Mouse (Mus musculus) gastrocnemius, postnatal 36 days (tissue): ENCODE data around the gene Ifitm1. TPM values are rescaled to one million over a fixed set of nuclear protein-coding genes. Genes with fewer than 3 reads are reported as not detected.
"Not testable (repeated sequence)": the region's sequence is repeated elsewhere in the genome, so short reads cannot be mapped to it uniquely, and the experiment has no call there.

Experiments
- DNase-seq, 2 experiments: peaks; one replicate each; pipeline ENCODE4 v3.0.0; 2022
- intact Hi-C: fragments of 180-260 bp; cut with DNase I; formaldehyde crosslinking; loops from one replicate; pipeline ENCODE4 v1.15.1; 2025
- total RNA-seq, 2 experiments: library from RNA; stranded (reverse); gene quantifications; 2 replicates each; pipeline ENCODE4 v1.2.3; 2021

Ifitm1 gene
- total RNA-seq, 2 experiments from 2014 or later = 0.77 TPM; not detected in 1

DNA sequence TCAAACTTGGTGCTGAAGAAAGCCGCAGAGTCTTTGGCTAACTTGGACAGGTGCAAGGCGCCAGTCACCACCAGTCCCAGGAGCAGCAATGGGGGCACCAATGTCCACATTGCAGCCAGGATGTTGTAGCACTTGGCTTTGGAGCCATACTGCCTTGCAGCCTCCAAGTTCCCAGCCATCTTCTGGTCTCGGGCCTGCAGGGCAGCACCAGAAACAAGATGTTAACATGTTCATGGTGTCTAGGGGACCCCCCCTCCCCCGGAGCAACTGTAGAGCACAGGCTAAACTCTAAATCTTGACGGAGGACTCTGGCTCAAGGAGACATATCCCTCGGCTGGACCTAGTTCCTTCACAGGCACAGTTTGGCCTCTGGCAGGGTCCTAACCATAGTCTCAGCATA is 17.8 kb upstream of the Ifitm1 start:
- intact Hi-C loops = no loop called here
- DNase-seq = peak in 1 of 2 experiments; percentile 2

DNA sequence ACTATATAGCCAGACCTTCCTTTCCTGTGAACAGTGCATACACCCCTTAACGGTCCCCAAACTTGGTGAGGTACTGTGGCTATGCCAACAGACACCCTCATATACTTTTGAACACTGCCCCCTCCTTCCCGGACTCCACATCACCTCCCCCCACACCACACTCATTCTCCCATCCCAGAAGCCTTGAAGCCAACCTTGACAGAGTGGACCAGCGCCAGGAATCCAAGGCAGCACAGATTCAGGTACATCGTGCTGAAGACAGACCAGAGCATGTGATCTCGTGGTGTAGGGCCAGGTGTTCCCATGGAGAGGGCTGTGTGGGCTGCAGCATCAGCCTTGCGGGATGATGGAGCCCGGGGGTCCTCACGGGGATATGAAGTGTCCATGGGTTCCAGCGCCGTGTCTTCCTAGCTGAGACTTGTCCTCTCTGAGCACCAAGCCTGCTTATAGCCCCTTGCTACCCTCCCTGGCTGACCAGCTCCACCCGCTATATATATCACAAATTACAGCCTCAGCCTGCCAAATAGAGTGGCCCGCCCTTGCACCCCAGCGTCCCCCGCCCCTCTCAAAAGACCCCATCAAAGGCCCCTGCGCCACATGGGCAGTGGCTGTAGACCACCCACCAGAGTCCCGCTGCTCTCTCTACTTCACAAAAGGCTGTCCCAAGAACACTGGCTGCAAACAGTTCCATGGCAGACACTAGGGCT is 17.0 kb upstream of the Ifitm1 start, which contains the start of gene Ifitm5:
TSS of gene Ifitm5 (minus strand) at position 468 of the 707 bp plus-strand sequence.
- intact Hi-C loops = no loop called here
- DNase-seq = peak in 1 of 2 experiments; percentile 5

DNA sequence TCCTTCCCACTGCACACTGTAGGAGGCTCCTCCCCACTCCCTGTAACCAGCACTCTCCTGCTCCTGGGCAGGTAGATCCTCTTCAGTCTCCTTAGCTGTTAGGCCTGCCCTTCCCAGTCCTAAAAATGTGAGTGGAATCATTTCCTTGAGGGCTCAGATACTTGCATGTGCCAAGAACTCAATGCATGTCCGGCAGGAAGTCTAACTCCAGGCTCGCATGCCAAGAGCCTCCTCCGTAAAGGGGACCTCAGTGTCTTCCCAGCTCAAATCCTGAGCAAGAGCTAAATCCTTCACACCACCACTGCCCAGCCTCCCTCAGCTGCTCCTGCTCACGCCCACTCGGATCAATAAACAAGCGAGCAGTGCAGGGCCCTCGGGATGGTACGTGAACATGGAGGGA is 16.0 kb upstream of the Ifitm1 start:
- peak; percentile 18 to 32 for DNase-seq
- intact Hi-C loops = no loop called here

DNA sequence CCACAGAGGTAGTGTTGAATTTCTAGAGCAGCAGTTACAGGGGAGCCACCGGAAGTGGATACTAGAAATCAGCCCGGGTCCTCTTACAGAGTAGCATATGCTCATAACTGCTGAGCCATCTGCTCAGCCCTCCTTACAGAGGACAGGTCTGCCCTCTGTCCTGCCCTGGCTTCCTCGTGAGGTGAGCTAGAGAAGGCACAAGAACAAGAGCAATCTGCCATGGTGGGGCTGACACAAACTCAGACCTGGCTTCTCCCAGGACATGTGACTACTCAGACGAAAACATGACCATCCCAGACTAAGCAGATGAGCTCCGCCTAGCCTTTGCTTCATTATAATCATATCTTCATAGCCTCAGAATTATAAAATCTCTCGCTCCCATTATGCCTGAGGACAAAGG is 15.3 kb upstream of the Ifitm1 start:
- intact Hi-C loops = no loop called here
- peak in 1 of 2 experiments; percentile 3 for DNase-seq

DNA sequence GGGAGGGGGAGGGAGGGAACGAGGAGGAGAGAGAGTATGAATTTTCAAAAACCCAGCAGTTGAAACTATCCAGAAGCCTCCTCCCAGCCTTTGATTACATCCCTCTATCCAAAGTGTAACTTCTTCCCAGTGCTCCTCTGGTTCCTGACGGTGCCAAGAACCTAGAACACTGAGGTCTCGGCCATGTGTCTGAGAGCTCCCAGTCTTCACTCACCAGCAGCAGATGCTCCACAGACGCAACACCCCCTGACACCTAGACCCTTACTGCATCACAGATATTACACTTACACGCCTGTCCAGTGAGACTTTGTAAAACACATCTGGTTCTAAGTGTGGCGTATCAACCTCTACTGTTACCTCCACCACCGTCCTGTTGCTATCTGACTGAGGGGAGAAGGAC is 14.6 kb upstream of the Ifitm1 start:
- intact Hi-C loops = no loop called here
- no peak for DNase-seq

DNA sequence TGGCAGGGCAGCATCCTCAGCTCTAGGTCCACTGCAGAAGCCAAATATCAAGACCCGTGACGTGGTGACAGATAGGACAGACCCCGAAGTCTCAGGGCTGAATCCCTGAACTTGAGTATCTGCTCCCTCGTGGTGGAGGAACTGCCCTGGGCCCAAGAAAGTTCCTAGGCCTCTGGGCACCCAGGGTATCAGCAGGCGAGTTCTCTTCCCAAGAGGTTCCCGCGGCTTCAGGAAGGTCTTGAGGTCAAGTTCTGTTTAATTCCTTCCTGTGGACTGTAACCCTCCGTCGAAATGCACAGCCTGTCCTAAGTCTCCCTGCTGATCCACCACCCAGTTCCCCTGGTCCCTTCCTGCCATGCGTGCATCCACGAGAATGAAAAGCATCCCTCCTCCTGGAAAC is 13.9 kb upstream of the Ifitm1 start:
- no peak for DNase-seq
- intact Hi-C loops = no loop called here

DNA sequence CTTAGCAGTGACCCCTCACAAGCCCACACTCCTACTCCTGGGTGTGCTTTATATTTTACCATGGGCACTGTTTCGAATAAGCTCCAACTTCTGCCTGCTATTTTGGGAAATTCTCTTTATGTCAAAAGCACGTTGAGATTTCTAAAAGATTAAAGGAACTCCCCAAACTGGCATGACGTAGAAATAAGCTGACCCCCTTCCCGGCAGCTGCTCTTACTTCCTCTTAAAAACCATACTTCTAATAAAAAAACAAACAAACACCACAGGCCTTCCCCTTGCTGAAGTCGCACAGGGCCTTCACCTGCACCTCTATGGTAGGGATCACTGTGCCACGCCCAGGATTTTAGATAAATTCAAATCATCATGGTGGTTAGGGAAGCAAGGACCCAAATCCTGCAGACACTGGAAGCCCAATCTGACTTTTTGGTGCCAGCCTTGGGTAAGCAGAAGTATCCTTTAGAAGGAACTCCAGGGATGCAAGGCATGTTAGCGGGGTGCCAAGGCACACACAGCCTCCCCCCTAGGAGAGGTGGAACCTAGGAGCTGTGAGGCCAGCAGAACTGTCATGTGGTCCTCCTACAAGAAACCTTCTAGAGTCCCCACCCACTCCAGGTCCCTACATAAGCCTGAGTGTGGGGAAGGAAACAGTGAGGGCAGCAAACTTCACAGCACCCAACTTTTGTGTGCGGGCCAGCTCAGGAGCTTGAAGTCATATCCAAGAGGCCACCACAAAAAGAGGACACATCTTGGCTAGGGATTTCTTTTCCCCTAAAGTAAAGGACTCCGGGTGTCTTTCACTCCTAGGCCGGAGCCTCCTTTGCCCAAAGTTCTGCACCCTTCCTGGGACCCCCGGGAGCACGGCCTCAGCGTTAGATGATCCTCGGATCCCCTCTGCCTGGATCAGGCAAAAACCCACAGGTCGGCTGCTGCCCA is 13.0 kb upstream of the Ifitm1 start:
- intact Hi-C loops = no loop called here
- DNase-seq = no peak

DNA sequence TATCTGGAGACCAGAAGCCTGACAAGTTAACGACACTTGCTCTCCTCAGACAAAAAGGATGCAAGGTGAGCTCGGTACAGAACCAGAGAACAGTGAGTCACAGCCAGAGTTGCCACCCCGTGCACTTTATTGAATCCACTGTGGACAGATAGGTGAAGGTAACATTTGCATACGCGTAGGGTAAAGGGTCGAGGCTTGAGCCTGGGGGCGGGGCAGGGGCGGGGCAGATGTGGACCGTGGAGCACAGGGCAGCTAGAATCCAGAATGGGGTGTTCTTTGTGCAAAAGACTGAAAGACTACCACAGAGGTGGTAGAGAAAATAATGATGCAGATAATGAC is 12.3 kb upstream of the Ifitm1 start:
- no peak for DNase-seq
- intact Hi-C loops = loop anchor here (5.0 kb wide), 1 partner anchor 93 kb away; no protein-coding TSS in a partner anchor

DNA sequence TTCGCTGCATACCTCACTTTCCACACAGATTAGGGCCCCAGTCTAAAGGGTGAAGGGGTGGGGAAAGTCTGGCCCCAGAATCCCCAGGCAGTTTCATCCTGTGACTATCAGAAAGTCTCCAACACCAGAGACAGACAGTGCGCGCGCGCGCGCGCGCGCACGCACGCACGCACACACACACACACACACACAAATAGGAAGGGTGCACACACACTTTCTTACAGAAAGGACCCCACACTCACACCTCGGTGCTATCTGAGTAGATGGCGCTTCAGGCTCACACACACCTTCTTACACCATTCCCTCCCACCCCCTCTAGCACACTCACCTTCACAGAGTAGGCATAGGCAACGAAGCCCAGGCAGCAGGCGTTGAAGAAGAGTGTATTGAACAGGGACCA is 11.7 kb upstream of the Ifitm1 start:
- no peak for DNase-seq
- intact Hi-C loops = loop anchor here (5.0 kb wide), 1 partner anchor 92 kb away; no protein-coding TSS in a partner anchor

DNA sequence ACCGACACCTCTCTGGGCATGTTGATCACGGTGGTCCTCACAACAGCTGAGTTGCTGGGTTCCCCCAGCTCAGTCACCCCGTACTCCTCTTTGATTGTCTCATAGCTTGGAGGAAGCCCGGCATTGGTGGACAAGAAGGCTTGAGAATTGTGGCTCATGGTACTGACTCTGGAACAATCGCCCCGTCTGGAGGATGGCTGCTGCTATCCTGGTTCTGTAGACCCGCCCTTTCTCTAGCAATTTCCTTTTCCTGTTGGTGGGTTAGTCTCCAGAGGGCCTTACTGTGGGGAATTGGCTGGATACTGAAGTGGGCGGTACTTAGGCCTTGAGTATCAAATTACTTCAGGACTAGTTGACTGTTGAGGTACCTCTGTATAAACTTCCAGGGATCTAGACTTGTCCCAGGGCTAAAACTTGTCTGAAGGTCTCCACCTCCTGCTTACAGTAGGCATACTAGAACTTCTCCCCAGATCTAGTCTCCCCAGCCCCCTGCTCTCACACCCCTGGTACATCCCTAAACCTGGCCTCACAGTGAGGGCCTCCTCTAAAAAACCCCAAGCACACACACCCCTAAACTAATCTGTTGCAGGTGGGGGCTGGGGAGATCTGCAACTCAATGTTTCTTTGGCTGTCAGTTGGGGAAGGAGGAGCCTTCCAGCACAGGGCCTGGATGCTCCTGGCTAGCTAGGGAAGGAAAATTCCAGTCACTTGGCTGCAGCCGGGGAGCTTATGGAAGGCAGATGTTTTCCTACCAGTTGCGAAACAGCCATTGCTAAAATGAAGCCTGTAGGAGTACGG is 11.1 kb upstream of the Ifitm1 start, which contains the start of the genes Gm45717 and Ifitm2:
TSS of gene Gm45717 (minus strand) at position 180 of the 798 bp plus-strand sequence.
TSS of gene Ifitm2 (minus strand) at position 230 of the 798 bp plus-strand sequence.
- intact Hi-C loops = loop anchor here (5.0 kb wide), 1 partner anchor 91 kb away; no protein-coding TSS in a partner anchor
- peak; percentile 75 to 81 for DNase-seq

DNA sequence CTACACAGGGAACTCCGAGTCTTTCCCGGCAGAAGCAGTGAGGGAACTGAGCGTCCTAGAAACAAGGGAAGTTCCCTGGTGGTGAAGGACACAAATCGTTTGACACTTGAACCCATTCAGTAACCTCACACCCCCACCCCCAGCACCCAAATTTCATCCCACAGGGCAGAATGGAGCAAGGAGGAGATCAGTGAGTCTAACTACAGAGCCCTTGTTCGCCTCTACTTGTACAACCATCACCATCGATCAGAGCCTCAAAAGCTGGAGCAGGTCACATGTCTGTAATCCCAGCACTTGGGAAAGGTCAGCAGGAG is 10.5 kb upstream of the Ifitm1 start:
- DNase-seq = no peak
- intact Hi-C loops = loop anchor here (5.0 kb wide), 1 partner anchor 91 kb away; no protein-coding TSS in a partner anchor

DNA sequence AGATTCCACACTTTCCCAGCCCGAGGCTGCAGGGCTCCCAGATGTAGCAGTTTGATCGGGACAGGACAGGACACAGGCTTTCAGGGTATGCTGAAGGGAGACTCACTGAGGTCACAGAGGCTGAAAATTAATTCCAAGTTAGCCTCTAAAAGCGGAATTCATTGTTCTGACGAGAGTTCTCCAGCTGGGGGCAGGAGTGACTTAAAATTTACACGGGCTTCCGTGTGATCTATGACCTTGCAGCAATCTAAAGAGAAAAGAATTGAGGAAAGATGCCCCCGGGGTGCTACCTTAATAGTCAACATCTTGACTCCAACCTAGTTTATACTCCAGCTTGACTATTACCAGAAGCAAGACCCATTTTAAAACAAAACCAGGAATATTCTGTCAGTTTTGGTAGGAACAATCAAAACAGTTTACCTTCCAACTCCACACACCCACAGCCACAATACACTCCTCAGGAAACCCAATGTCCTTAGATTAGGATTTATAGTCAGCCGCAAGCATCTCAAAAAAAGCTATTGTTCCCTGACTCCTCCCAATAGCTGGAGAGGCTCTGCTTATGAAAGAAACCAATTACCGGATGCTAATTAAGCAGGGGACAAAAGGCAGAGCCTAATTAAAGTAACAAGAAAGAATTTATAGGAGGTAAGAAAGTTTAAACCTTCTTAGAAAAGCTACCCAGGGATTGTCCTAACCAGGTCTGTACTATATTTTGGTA is 7.7 kb upstream of the Ifitm1 start:
- DNase-seq = no peak
- intact Hi-C loops = loop anchor here (5.0 kb wide), 1 partner anchor 88 kb away; no protein-coding TSS in a partner anchor

DNA sequence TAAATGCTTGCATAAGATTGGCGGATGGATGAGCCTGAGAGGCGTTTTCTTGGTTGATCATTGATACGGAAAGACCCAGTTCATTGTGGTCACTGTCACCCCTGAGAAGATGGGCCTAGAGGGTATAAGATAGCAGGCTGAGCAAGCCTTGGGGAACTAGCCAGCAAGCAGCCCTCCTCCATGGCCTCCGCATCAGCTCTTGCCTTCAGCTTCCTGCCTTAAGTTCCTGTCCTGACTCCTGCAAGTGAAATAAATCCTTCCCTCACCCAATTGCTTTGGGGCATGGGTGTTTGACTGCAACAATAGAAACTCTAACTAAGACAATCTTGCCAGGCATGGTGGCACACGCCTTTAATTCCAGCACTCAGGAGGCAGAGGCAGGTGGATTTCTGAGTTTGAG is 7.0 kb upstream of the Ifitm1 start:
- intact Hi-C loops = no loop called here
- DNase-seq = no peak

DNA sequence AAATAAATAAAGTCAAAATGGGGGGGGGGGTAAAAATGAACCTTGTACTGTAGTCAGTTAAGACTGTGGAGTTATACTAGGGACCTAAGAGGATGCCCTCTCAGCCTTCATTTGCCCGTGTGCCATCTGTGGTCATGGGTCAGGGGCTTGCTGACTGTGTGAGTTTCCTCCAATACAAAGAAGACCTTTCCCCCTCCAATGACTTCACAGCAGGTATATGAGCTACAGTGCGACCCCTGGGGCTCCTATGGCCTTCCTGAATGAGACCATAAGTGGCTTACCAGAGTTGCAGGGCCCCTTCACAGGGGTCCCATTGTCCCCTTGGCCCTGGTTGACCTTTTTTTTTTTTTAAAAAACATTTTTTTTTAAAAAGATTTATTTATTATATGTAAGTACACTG is 5.6 kb upstream of the Ifitm1 start:
- no peak for DNase-seq
- intact Hi-C loops = no loop called here

DNA sequence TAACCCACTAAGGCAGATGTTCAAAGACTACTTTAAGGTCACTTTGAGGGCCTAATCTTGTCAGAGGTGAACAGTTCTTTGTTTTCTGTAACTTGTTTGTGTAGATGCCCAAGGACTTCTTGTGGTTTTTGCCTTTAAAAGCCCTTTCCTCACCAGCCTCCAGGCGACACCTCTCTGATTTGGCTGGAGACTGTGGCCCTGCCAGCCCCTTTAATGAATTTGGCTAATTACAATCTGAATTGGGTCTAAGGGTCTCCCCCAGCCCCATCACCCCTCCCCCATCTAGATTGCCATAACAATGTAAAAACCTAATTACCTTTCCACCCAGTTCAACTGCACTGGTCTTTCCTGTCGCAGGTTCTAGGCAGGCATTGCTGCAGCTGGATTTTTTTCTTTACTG is 4.3 kb upstream of the Ifitm1 start:
- DNase-seq = no peak
- intact Hi-C loops = no loop called here

DNA sequence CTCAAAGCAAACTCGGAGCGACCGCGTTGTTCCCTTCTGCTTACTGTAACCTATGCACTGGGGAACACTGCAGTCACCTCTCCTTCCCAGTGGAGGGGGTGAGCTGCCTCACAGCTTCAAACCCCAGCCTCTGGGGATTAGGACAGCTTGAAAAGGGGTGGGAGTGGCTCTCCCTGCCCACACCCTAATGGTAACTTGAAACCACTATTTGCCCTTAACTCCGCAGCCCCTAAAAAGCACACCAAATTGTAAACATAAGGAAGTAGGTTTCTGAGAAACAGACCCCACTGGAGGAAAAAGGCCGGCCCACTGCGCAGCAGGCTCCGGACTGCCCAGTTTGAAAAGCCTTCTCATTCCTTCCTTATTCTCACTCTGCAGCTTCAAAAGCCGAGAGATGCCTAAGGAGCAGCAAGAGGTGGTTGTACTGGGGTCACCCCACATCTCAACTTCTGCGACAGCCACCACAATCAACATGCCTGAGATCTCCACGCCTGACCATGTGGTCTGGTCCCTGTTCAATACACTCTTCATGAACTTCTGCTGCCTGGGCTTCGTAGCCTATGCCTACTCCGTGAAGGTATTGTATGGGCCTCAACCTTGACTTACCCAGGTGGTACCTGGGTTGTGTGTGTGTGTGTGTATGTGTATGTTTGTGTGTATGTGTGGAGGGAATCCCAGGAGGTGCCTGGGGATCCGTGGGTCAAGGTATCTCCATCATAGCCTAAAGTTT is 1.0 kb downstream of the Ifitm1 start:
- intact Hi-C loops = no loop called here
- no peak for DNase-seq

DNA sequence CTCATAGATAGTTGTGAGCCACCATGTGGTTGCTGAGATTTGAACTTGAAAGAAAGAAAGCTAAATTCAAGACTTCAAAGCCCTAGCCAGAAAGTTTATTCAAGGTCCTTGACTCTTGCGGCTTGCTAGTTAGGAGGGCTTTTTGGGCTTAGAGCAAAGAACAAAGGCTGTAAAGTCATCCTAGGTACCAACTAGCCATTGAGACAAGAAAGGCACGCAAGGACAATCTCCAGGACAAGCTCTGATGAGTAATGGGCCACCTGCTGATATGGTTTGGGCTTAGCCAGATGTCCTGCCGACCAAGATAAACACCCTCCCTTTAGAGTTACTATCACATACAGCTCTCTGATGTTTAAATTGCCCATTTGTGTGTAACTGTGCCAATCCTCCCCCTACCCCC is 1.7 kb downstream of the Ifitm1 start:
- DNase-seq, intact Hi-C loops: not testable (repeated sequence)

DNA sequence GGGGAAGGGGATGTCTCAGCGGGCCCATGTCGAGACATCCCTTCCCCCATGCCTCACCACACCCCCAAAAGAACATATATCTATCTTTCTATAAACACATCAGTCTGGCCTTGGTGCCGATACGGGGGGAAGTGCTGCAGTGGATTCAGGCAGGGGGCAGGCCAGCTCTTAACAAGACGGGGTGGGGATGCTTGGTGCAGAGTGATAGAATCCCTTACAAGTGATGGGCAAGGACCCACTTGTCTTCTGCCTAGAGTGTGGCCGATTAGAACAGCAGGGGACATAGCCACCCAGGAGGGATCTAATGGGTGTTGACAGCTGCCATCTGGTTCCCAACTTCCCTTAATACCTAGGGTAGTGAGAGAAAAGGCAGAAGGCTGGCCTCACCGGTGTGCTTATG is 3.9 kb downstream of the Ifitm1 start:
- intact Hi-C loops = no loop called here
- DNase-seq = no peak

DNA sequence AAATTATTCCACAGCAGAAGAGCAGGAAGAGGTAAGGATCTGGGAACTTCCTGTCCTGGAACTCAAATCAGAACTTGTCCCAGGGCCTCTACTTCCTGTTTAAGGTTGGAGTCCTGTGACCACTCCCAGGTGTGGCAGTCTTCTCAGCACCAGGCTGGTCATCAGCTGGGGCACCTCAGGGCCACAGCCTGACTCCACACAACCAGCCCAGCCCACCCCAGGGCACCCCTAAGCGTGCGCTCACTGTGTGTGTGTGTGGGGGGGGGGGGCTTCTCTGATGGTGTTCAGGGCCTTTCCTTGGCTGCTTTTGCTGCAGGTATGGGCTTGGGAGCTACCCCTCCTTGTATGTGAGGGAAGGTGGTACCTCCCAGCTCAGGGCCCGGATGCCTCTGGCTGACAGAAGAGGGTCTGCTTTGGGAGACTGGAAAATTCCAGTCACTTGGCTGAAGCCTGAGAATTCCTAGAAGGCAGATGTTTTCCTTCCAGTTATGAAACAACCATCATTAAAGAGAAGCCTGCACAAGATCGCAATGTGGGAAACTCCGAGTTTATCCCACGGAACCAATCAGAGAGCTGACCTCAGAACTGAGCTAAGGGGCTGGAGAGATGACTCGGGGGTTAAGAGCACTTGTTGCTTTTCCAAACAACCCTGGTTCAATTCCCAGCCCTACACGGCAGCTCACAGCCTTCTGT is 4.6 kb downstream of the Ifitm1 start:
- intact Hi-C loops = no loop called here
- DNase-seq = no peak
